Mouse (Mus musculus) limb, embryonic 12.5 days (tissue): Measurements from ENCODE around the gene Sash1. TPM values are rescaled to one million over a fixed set of nuclear protein-coding genes. Genes with fewer than 3 reads are reported as not detected.
A peak's percentile ranks its signal among the peaks of the same experiment; 100 is the strongest.
"Not testable (repeated sequence)": the region's sequence is repeated elsewhere in the genome, so short reads cannot be mapped to it uniquely, and the experiment has no call there.

Experiments
- ATAC-seq: fragments of 200-750 bp; cut with Nextera tagmentation; 2 replicates; pipeline ENCODE4 v1.8.0; 2017; ENCODE audit warnings: low read depth, moderate TSS enrichment; ENCODE audit not compliant: insufficient number of reproducible peaks, insufficient read depth, low FRiP score, low TSS enrichment
- H3K27ac ChIP-seq: fragments of 300-500 bp; sonication (generic); 2 replicates; pipeline ENCODE4 v1.5.1; 2016; ENCODE audit warnings: mild to moderate bottlenecking, moderate library complexity
- H3K27me3 ChIP-seq: fragments of 300-500 bp; sonication (generic); 2 replicates; pipeline ENCODE4 v1.6.1; 2016; ENCODE audit warnings: mild to moderate bottlenecking, moderate library complexity
- H3K36me3 ChIP-seq: fragments of 300-500 bp; sonication (generic); 2 replicates; pipeline ENCODE4 v1.6.1; 2016; ENCODE audit warnings: mild to moderate bottlenecking, moderate library complexity
- H3K4me1 ChIP-seq: fragments of 300-500 bp; sonication (generic); replicated peaks from 2 replicates; pipeline ENCODE4 v1.6.1; 2016
- H3K4me2 ChIP-seq: fragments of 300-500 bp; sonication (generic); 2 replicates; pipeline ENCODE4 v1.6.1; 2016; ENCODE audit warnings: mild to moderate bottlenecking, moderate library complexity
- H3K4me3 ChIP-seq: fragments of 300-500 bp; sonication (generic); replicated peaks from 2 replicates; pipeline ENCODE4 v1.5.1; 2016; ENCODE audit warnings: mild to moderate bottlenecking
- H3K9ac ChIP-seq: fragments of 300-500 bp; sonication (generic); replicated peaks from 2 replicates; pipeline ENCODE4 v1.6.1; 2016; ENCODE audit warnings: mild to moderate bottlenecking, moderate library complexity
- H3K9me3 ChIP-seq: fragments of 300-500 bp; sonication (generic); 2 replicates; pipeline ENCODE4 v1.6.1; 2016; ENCODE audit warnings: mild to moderate bottlenecking, moderate library complexity
- WGBS: fragments of 180-500 bp; shearing (Covaris S2); methylation state at CpG from one replicate; pipeline ENCODE4 v1.1.7; 2016; 5-methylcytosine and 5-hydroxymethylcytosine counted together
- polyA plus RNA-seq: library from polyadenylated mRNA; unstranded; fragments of >200 nt; fragmentation: Nextera tagmentation; extraction: Ambion mirVana; gene quantifications from 2 replicates; pipeline ENCODE4 v1.2.1, GENCODE M21; 2016

The Sash1 gene
- polyA plus RNA-seq, 1 experiment from 2014 or later: 7.8 TPM

DNA sequence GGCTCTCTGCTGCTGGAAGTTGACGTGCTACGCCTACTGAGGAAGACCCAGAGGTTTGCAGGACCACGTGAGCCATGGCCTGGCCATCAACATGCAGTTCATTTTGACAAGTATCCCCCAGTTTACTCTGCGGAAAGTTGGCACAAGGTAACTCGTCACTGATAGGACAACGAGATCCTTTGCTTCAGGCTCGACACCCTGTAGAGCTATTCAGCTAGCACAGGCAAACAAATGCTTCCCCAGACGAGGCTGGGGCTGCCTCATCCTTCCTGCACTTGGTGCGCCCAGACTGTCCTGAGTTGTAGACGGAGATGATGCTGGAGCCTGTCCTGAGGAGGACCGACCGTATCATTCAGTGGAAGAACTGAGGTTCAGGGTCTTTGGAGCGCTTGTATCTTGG lies 166.5 kb downstream of the Sash1 start:
- Histone ChIP-seq H3K27ac (no peak overlapping the region), H3K27me3 (no peaks in the 10 kb centered on the region), H3K9ac (no peak overlapping the region), H3K9me3 (no peaks in the 10 kb centered on the region), H3K36me3 (peaks cover 17% of the 10 kb centered on the region), H3K4me2 (no peak overlapping the region), H3K4me1 (no peaks in the 10 kb centered on the region), H3K4me3 (no peak overlapping the region)
- 72% methylated on average over 13 of the region's 13 CpGs for WGBS
- no peak for ATAC-seq

DNA sequence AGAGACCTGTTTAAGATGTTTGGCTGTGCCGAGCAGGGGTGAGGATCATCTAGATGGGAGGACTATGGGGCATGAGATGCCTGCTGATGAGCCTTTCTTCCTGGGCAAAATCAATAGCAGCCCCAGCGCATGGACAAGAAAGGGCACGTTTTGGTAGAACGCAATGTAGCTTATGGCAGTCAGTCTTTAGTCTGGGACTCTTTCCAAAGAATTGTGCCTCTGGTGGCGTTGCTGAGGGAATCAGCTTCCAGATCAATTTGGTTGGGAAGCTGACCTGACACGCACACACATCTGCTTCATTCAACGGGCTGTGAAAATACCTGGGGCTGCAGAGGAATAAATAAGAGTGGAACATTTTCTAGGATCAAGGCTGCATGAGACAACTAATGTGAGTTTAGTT lies 167.0 kb downstream of the Sash1 start:
- 82% methylated on average over 7 of the region's 7 CpGs for WGBS
- no peak overlapping the region for H3K4me2 ChIP-seq
- no peak for ATAC-seq
- H3K27ac ChIP-seq: no peak overlapping the region
- no peak overlapping the region for H3K9ac ChIP-seq
- no peaks in the 10 kb centered on the region for H3K4me1 ChIP-seq
- no peak overlapping the region for H3K4me3 ChIP-seq
- no peaks in the 10 kb centered on the region for H3K27me3 ChIP-seq
- no peaks in the 10 kb centered on the region for H3K9me3 ChIP-seq
- H3K36me3 ChIP-seq: peaks cover 14% of the 10 kb centered on the region

DNA sequence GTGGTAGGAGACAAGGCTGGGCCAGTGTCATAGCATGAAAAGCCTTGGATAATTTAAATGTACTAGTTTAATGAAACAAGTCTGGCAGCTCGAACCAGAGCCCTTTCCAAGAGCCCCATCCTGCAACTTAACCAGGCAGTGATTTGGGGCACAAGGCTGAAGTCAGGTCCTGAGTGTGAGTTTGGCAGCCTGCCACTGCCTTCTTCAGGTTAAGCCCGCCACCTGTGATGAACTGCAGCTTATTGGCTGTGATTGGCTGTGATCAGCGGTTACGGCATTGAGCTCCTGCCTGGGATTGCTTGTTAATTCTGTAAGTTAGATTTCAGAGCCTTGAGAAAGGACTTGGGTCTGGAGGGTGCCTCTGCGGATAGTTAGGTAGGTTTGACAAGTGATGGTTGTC lies 168.7 kb downstream of the Sash1 start:
- Histone ChIP-seq H3K27me3 (no peaks in the 10 kb centered on the region), H3K36me3 (peaks cover 7% of the 10 kb centered on the region), H3K4me3 (no peak overlapping the region), H3K9ac (no peak overlapping the region), H3K4me1 (no peaks in the 10 kb centered on the region), H3K4me2 (no peak overlapping the region), H3K9me3 (no peaks in the 10 kb centered on the region), H3K27ac (no peak overlapping the region)
- WGBS: 69% methylated on average over 5 of the region's 5 CpGs
- no peak for ATAC-seq

DNA sequence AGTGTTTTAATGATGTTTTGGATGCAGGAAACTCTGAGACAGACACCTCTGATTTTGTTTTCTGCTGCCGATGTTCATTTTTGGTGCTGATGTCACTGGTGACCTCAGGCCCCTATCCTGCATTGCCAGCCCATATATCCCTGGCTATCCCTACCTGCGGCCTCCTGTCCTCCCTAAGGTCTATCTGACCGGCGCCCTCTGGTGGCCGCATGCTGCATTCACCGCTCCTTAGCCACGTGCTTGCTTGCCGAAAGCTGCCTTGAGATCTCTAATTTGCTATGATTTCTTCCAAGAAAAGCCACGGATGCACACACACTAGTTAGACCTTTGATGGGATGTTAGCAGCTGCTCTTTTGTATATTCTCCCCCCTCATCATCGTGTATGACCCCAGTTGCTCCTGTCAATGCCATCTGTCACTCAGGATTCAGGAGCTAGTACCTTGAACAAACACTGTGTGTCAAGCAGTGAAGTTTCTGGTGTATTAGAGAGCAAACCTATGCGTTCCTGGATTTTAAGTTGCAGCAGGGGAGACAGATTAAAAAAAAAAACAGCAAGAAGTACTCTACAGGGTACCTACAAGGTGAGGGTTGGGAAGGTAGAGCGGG lies 170.1 kb downstream of the Sash1 start:
- WGBS: 20% methylated on average over 12 of the region's 12 CpGs
- no peaks in the 10 kb centered on the region for H3K4me1 ChIP-seq

DNA sequence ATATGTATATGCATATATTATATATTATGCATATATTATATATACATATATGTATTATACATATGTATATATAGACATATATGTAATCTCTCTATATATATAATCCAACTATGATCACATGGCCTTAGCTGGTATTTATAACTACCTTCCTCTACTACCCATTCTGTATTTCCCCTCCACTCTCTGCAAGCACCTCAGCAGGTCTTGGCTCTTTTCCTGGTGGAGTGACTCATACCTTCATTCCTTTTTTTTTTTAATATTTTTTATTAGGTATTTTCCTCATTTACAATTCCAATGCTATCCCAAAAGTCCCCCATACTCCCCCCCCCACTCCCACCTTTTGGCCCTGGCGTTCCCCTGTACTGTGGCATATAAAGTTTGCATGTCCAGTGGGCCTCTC lies 189.2 kb downstream of the Sash1 start:
- not testable (repeated sequence) for H3K9me3 ChIP-seq, H3K27ac ChIP-seq, H3K36me3 ChIP-seq, ATAC-seq, H3K4me3 ChIP-seq, H3K27me3 ChIP-seq, H3K4me1 ChIP-seq, H3K9ac ChIP-seq, H3K4me2 ChIP-seq
- WGBS: 95% methylated on average over 1 of the region's 1 CpGs

More for the DNA sequence above, 170.1 kb downstream of the Sash1 start:
- H3K36me3 ChIP-seq: no peaks in the 10 kb centered on the region
- peak; percentile 71; the same call in 1 of the 2 replicates for ATAC-seq
- H3K9me3 ChIP-seq: no peaks in the 10 kb centered on the region
- H3K27me3 ChIP-seq: no peaks in the 10 kb centered on the region
- no peak overlapping the region for H3K4me2 ChIP-seq
- no peak overlapping the region for H3K4me3 ChIP-seq
- no peak overlapping the region for H3K27ac ChIP-seq
- H3K9ac ChIP-seq: no peak overlapping the region

DNA sequence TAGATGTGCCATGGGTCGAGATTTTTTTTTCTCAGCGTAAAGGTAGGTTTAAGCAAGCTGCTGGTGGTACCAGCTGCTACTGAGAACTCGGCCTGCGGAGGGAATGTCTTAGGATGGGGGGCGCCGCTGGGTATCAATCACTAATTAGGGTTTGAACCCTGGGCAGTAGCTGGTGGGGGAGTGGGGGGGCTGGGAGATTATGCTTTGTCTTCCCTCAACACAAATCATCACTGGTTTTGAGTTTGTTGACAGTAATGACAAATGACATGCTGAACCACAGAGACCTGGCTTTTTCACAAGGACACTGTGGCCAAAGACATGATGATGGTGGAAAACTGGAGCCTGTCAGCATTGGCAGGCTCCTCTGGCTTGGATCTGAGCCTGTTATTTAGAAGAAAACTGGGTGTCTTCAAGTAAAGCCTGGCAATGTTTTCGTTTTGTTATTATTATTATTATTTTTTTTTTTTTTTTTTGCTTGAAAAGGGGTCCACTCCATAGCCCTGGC lies 191.8 kb downstream of the Sash1 start:
- no peak overlapping the region for H3K4me2 ChIP-seq
- no peaks in the 10 kb centered on the region for H3K4me1 ChIP-seq
- H3K27ac ChIP-seq: no peak overlapping the region
- ATAC-seq: no peak
- no peaks in the 10 kb centered on the region for H3K36me3 ChIP-seq
- H3K4me3 ChIP-seq: no peak overlapping the region
- H3K27me3 ChIP-seq: no peaks in the 10 kb centered on the region
- no peak overlapping the region for H3K9ac ChIP-seq
- H3K9me3 ChIP-seq: no peaks in the 10 kb centered on the region
- 89% methylated on average over 7 of the region's 7 CpGs for WGBS

DNA sequence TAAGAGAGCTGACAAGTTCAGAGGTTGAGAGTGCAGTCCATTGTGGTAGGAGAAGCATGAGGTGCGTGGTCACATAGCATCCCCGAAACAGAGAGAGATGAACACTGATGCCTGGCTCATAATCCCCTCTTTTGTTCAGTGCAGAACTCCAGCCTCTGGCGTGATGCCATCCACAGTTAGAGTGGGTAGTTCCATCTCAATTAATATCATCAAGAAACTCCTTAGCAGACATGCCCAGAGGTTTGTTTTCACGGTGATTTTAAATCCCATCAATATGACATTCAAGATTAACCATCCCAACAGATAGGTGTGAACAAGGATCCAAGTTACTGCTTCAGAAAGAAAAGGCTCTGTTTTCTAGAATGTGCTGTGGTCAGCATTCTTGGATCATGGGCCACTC lies 192.3 kb downstream of the Sash1 start:
- H3K4me3 ChIP-seq: no peak overlapping the region
- H3K4me1 ChIP-seq: no peaks in the 10 kb centered on the region
- no peak overlapping the region for H3K4me2 ChIP-seq
- ATAC-seq: no peak
- no peaks in the 10 kb centered on the region for H3K27me3 ChIP-seq
- H3K36me3 ChIP-seq: no peaks in the 10 kb centered on the region
- H3K9ac ChIP-seq: no peak overlapping the region
- WGBS: 86% methylated on average over 4 of the region's 4 CpGs
- no peaks in the 10 kb centered on the region for H3K9me3 ChIP-seq
- H3K27ac ChIP-seq: no peak overlapping the region

DNA sequence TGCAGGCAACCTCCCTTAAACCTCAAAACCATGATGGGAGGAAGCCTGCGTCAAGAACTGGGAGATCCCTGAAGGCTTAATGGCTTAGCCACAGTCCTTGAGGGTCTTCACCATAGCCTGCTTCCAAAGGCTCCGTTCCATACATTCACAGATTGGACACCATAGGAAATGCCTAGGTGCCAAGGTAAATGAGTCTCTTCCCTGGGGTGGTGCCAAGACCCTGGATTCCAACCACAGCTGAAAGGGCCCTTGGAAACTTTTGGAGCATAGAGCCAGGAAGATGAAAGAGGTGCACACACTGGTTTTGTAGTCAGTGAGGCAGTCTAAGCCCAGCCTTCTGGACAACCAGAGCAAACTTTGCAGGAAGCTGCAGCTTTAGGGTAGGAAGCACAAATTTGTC lies 193.3 kb downstream of the Sash1 start:
- no peaks in the 10 kb centered on the region for H3K27me3 ChIP-seq
- 92% methylated on average over 2 of the region's 2 CpGs for WGBS

DNA sequence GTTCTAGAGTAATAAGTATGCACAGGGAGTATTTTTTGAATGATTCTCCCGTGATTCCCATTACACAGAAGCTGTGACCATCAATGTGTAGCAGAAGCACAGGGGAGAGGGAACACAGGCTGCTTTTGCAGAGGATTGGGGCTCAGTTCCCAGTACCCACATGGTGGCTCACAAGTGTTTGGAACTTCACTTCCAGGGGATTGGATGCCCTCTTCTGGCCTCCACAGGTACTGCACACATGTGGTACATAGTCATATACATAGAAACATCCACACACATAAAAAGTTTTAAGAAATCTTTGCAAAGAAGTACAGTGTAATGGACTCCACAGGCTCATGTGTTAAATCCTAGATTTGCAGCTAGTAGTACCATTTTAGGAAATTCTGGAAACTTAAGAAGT lies 199.7 kb downstream of the Sash1 start:
- H3K9me3 ChIP-seq: no peaks in the 10 kb centered on the region; the same call in 1 of the 2 replicates
- H3K4me3 ChIP-seq: no peak overlapping the region
- no peak overlapping the region for H3K27ac ChIP-seq
- H3K4me2 ChIP-seq: no peak overlapping the region
- no peaks in the 10 kb centered on the region for H3K4me1 ChIP-seq
- no peak for ATAC-seq
- 95% methylated on average over 1 of the region's 1 CpGs for WGBS
- H3K36me3 ChIP-seq: no peaks in the 10 kb centered on the region
- H3K27me3 ChIP-seq: no peaks in the 10 kb centered on the region
- H3K9ac ChIP-seq: no peak overlapping the region

More for the DNA sequence above, 193.3 kb downstream of the Sash1 start:
- no peak overlapping the region for H3K27ac ChIP-seq
- H3K4me3 ChIP-seq: no peak overlapping the region
- H3K9ac ChIP-seq: no peak overlapping the region
- no peak for ATAC-seq
- no peaks in the 10 kb centered on the region for H3K9me3 ChIP-seq
- no peaks in the 10 kb centered on the region for H3K36me3 ChIP-seq
- H3K4me1 ChIP-seq: no peaks in the 10 kb centered on the region
- no peak overlapping the region for H3K4me2 ChIP-seq

DNA sequence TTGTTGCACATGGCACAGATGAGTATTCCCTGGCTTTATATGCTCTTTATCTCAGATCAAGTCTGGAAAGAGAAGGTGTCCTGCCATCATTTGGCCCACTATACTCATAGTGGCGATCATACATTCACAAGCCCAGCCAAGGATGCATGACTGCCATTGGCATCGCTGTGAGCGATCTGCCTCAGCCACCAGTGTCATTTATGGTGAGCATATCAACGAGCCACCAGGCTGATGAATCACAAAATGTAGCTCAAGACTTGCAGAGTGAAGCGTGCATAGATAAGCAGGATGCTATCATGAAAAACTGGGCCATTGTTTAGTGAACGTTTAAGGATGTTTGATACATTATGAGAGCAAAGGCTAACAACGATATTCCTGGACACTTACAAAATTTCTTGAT lies 200.6 kb downstream of the Sash1 start:
- no peaks in the 10 kb centered on the region for H3K36me3 ChIP-seq
- no peaks in the 10 kb centered on the region for H3K4me1 ChIP-seq
- H3K4me2 ChIP-seq: no peak overlapping the region
- no peak overlapping the region for H3K4me3 ChIP-seq
- H3K9ac ChIP-seq: no peak overlapping the region
- no peak for ATAC-seq
- WGBS: 91% methylated on average over 7 of the region's 7 CpGs
- no peak overlapping the region for H3K27ac ChIP-seq
- H3K27me3 ChIP-seq: no peaks in the 10 kb centered on the region
- no peaks in the 10 kb centered on the region; the same call in 1 of the 2 replicates for H3K9me3 ChIP-seq

DNA sequence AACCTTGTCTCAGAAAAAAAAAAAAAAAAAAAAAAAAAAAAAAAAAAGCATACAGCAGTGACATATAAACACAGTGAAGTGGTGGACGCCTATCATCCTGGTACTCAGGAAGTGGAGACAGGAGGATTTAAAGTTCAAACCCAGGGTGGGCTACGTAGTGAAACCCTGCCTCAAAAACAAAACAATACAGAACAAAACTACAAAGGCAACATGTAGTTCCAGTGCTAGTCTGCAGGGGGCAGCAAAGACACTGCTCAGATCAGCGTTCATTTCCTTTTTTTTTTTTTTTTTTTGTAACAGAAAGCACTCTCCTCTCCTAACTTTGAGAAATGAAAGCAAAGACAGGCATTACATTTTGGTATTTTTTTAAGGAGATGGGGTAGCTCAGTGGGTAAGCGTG lies 203.0 kb downstream of the Sash1 start:
- no peaks in the 10 kb centered on the region for H3K27me3 ChIP-seq
- no peak overlapping the region for H3K4me3 ChIP-seq
- no peaks in the 10 kb centered on the region; the same call in 1 of the 2 replicates for H3K9me3 ChIP-seq
- no peaks in the 10 kb centered on the region for H3K4me1 ChIP-seq
- H3K27ac ChIP-seq: no peak overlapping the region
- no peak overlapping the region for H3K4me2 ChIP-seq
- no peak for ATAC-seq
- WGBS: 20% methylated on average over 4 of the region's 4 CpGs
- no peak overlapping the region for H3K9ac ChIP-seq
- H3K36me3 ChIP-seq: no peaks in the 10 kb centered on the region

DNA sequence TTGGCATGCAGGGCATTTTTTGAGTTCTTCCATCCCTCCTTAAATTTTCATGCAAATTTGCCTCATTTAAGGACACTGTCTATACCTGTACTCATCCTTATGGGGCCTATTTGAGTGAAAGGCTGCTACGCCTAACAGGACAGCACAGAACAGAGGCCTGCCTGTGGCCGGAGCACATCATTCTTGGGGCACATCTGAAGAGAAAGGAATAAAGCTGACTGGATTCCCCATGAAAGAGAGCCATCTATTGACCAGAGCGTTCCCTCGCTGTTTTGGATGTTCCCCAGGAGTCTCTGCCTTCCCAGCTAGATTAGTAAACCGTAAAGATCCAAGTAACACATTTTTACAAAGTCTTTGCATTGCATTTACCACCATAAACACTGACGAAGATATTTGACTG lies 203.5 kb downstream of the Sash1 start:
- Histone ChIP-seq H3K4me2 (no peak overlapping the region), H3K4me3 (no peak overlapping the region), H3K36me3 (no peaks in the 10 kb centered on the region), H3K27me3 (no peaks in the 10 kb centered on the region), H3K9ac (no peak overlapping the region), H3K27ac (no peak overlapping the region), H3K4me1 (no peaks in the 10 kb centered on the region), H3K9me3 (no peaks in the 10 kb centered on the region; the same call in 1 of the 2 replicates)
- 83% methylated on average over 6 of the region's 6 CpGs for WGBS
- no peak for ATAC-seq
